Mouse (Mus musculus) right cerebral cortex, postnatal 14 days (tissue): ENCODE measurements around the gene Cldn7.
A peak's percentile ranks its signal among the peaks of the same experiment; 100 is the strongest.
"Not testable (repeated sequence)": the region's sequence is repeated elsewhere in the genome, so short reads cannot be mapped to it uniquely, and the experiment has no call there.

ENCODE experiments used
- DNase-seq: peaks from one replicate; pipeline ENCODE4 v3.0.0; 2022

Cldn7 gene

DNA sequence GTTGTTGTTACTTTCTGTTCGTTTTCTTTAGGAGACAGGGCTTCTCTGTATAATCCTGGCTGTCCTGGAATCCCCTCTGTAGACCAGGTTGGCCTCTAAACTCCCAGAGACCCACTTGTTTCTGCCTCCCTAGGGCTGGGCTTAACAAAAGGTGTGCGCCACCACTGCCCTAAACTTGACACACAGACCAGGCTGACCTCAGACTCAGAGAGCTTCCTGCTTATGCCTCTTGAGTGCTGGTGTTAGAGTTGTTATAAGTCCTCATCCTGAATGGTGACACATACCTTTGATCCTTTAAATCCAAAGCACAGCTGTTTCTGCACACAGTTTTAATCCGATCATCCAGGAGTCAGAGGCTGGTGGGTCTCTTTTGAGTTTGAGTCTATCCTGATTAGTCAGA, 28.4 kb downstream of the Cldn7 start:
- DNase-seq = no peak

- DNase-seq = no peak
These were observed 30.0 kb downstream of the Cldn7 start for GRCm38 (mm10) chr11:69994401-69995090.

DNA sequence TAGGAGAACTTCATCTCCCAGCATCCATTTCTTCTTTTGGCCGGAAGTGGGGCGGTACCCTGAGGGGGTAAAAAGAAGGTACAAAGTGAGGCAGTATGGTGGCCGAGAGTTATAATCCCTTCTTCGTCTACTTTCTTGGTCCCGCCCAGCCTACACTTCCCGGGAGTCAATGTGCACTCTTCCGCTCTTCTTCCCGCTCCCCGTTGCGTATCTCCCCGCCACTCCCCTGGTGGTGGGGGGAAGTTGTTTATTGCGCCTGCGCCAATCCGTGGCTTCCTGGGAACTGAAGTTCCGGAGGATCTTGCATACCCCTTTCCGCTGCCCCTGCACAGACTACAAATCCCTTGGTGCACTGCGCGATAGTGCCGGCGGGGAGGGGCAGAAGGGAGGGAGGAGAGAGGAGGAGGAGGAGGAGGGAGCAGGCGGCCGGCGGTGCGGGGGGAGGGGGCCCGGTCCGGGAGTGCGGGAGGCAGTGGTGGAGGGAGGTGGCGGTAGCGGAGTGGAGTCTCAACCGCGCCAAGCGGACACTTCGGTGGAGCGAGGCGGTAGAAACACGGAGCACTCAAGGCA, 30.9 kb downstream of the Cldn7 start, which contains the start of gene Phf23:
TSS of gene Phf23 (plus strand) at position 387 of the 570 bp plus-strand sequence.
- DNase-seq = peak; percentile 96

DNA sequence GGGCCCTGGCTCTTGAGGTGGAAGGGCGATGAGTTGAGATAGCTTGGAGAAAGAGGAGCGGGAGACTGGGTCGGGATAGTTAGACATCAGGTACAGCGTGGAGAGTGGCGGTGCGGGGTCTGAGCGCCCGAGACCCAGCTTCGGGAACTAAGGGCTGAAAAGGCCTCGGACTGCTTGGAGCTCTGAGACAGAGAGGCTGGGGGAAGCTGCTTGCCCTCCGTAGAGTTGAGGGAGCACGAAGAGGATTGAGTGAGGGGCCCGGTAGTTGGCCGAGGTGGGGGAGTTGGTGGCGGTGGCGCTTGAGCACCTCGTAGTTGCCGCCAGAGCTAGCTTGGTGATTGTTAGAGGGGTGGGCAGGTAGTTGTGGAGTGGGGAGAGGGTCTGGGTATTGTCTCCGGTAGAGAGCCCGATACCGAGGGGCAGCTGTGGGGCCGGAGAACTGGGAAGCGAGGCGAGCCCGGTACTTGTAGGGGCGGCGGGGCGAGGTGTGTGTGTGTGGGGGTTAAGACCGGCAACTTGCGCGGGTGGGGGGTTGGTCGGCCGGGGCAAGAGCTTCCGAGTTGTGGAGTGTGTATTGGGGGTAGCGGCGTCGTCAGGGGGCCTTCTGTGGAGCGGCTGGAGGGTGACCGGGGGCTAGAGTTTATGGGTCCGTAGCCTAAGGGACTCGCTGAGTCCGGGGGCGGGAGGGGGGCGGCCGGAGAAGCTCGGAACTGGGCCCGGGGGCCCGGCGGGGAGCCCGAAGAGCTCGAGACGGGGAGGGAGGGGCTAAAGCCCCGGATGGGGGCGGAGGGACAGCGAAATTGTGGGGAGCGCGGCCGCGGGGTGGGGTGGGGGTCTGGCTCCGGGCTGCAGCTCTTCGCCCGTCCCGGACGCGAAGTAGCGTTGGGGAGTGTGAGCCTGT, 31.8 kb downstream of the Cldn7 start:
- peak; percentile 52 for DNase-seq

DNA sequence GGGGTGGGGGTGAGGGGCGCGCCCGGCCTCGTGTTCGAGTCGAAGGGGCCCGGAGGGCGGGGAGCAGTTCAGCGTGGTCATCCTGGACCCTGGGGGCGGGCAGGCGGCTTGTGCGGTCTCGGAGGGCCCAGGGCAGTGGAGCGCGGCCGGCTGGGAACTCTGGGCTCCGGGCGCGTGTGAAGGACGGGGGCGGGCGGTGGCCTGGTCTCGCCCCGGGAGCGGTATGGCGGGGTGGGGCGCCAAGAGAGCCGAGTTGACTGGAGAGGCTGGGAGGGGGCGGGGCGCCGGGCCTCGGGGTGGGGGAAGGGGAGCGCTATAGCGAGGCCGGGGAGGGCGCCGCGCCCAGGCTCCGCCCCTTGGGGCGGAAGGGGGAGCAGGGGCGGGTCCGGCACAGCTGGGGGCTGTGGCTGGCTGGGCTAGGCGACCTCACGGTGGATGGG, 32.5 kb downstream of the Cldn7 start:
- peak; percentile 78 for DNase-seq

- DNase-seq = no peak
These were observed 34.2 kb downstream of the Cldn7 start for GRCm38 (mm10) chr11:69998567-69999491.

DNA sequence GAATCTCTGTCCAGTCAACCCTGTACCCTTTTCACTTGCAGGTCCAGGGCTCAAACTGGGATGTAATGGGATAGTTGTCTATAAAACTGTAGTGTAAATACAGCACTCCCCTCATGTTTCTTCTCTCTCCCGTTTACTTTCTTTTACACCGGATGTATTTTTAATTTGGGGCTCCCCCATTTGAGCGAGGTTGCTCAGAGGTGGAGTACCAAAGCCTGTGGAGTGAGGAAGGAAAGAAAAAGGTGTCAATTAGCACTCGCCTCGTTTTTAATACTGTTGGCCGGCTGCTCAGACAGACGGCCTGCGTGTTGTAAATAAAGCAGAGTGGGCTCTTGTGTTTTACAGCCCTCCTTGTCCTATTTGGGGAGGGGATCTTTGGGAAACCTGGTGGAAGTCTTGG, 35.1 kb downstream of the Cldn7 start:
- no peak for DNase-seq

DNA sequence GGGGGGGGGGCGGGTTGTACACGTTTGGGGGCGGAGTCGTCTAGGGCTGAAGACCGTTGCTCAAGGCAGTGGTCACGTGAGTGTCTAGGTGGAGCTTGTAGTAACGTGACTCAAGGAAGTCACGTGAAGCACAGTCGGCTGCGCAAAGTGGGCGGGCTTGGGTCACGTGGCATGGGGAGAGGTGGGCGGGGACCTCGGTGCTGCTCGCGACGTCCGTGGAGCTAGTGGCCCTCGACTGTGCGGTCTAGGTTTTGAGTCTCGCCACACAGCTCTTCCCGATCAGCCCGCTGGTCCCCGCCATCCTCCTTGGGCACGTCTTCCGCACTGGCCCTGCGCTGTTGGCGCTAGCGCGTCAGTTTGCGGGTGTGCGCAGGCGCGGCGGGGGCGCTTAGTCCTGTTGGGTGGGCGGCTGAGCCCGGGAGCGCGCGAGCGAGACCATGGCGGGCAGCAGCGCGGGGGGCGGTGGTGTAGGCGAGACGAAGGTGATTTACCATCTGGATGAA, 35.9 kb downstream of the Cldn7 start, which contains the start of gene Dvl2:
TSS of gene Dvl2 (plus strand) at position 200 of the 503 bp plus-strand sequence.
- DNase-seq = peak; percentile 91

DNA sequence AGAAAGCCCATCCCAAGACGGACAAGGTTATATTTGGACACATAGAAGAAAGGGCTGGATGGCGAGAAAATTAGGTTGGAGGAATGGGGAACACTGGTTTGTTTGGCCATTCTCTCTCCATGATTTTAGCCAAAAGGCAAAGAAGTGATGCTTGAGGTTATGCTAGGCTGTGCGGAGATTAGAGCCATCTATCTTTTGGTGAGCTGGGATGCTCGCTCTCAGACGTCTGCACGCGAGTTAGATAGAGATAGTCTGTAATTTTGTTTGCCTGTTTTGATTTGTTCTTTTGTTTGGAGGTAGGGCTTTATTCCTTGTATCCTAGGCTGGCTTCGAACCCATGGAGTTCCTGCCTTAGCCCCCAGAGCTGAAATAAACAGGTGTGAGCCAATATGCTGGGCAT, 36.6 kb downstream of the Cldn7 start:
- DNase-seq = no peak

DNA sequence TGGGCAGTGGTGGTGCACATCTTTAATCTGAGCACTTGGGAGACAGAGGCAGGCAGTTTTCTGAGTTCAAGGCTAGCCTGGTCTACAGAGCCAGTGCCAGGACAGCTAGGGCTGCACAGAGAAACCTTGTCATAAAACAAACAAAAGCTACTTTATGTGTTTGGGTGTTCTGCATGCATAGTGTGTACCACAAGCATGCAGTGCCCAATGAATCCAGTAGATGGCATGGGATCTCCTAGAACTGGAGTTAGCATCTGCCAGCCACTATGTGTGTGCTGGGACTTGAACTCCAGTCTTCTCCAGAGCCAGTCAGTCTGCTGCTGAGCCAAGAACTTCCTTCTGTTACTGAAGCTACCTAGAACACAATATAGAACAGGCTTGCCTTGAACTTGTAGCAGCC, 37.3 kb downstream of the Cldn7 start:
- DNase-seq = peak; percentile 53

- no peak for DNase-seq
These were observed 37.9 kb downstream of the Cldn7 start for GRCm38 (mm10) chr11:70002471-70002870.

GRCm38 (mm10) chr11:70005521-70005920, 40.9 kb downstream of the Cldn7 start:
- DNase-seq = no peak

GRCm38 (mm10) chr11:70010033-70010432, 45.5 kb downstream of the Cldn7 start:
- DNase-seq = no peak

DNA sequence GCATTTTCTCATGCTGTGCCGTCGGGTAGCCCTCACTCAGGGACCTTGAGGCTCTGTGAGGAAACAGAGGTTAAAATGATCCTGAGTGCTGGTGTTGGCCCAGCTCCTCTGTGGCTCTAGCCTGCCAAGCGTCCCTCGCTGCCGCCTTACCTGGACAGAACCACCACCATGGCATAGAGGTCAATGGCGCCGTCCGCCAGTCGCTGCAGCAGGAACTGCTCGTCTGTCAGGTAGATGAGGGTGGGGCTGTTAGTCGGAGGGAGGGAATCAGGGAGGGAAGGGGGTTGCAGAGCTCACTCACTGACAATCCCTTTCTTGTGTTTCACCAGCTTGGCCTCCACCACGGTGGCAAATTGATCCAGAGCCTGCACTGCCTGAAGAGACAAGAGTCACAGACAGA, 46.0 kb downstream of the Cldn7 start:
- no peak for DNase-seq

GRCm38 (mm10) chr11:70010961-70011360, 46.4 kb downstream of the Cldn7 start:
- DNase-seq = no peak

GRCm38 (mm10) chr11:70012931-70013330, 48.4 kb downstream of the Cldn7 start:
- DNase-seq = no peak

- DNase-seq = no peak
These were observed 48.8 kb downstream of the Cldn7 start for GRCm38 (mm10) chr11:70013408-70013807.

DNA sequence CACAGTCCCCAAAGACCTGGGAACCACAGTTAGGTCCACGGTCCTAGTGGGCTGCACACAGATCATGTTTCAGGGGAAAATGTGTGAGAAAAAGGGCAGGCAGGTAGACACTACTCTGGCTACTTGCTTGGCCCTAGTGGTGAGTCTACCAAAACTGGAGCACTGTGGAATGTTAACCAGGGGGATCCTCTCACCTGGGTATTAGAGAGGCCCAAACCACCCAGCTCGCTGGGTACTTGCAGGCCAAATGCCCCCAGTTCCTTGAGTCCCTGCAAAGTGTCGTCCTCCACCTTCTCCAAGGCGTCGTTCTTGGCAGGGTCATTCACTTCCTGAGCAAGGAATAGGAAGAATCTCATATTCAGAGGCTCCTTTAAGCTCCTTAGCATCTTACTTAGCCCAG, 49.5 kb downstream of the Cldn7 start:
- no peak for DNase-seq

DNA sequence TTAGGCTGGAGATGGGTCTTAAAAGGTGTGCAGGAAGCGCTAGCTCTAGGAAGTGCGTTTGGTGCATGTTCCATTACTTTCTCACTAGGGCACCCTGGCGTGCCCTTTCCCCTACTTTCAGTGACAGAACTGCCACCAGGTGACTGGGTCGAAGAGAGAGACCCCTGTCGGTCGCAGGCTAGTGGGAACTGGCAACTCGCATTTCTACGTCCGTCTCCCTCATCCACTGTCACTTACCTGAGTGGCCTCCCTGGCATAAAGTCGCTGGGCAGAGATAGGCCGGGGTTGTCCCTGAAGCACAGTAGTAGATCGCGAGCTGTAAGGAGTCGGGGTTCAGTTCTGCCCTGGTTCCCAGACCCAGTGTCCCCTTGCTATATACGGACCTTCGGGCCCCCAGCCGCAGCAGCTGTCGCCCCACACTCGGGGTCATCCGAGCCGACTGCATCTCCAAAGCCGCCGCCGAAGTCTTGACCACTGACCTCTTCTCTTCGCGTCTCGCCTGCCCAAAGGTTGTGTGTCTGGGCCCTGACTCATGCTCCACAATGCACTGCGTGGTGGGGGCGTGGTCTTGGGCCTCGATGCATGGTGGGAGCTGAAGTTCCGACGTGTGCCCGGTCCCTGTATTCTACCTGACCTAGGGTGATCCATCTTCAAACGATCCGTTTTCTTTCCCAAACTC, 50.4 kb downstream of the Cldn7 start, which contains the start of gene Acadvl:
TSS of gene Acadvl (minus strand) at position 532 of the 679 bp plus-strand sequence.
- peak; percentile 81 for DNase-seq

- no peak for DNase-seq
These were observed 51.1 kb downstream of the Cldn7 start for GRCm38 (mm10) chr11:70015677-70016076.

DNA sequence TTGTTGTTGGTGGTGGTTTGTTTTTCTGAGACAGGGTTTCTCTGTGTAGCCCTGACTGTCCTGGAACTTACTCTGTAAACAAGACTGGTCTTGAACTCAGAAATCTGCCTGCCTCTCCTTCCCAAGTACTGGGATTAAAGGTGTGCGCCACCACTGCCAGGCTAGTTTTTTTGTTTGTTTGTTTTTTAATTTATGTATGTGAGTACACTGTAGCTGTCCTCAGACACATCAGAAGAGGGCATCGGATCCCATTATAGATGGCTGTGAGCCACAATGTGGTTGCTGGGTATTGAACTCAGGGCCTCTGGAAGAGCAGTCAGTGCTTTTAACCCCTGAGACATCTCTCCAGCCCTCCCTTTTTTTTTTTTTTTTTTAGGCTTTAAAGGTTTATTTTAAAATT, 51.6 kb downstream of the Cldn7 start:
- DNase-seq = not testable (repeated sequence)
